Mouse (Mus musculus) cerebral cortex, adult 2 months (tissue): ENCODE results near the gene Cadps.

Source experiments
- WGBS: fragments of 180-500 bp; shearing (Covaris S2); methylation state at CpG from one replicate; pipeline ENCODE4 v1.1.7; 2018; 5-methylcytosine and 5-hydroxymethylcytosine counted together

Gene Cadps

DNA sequence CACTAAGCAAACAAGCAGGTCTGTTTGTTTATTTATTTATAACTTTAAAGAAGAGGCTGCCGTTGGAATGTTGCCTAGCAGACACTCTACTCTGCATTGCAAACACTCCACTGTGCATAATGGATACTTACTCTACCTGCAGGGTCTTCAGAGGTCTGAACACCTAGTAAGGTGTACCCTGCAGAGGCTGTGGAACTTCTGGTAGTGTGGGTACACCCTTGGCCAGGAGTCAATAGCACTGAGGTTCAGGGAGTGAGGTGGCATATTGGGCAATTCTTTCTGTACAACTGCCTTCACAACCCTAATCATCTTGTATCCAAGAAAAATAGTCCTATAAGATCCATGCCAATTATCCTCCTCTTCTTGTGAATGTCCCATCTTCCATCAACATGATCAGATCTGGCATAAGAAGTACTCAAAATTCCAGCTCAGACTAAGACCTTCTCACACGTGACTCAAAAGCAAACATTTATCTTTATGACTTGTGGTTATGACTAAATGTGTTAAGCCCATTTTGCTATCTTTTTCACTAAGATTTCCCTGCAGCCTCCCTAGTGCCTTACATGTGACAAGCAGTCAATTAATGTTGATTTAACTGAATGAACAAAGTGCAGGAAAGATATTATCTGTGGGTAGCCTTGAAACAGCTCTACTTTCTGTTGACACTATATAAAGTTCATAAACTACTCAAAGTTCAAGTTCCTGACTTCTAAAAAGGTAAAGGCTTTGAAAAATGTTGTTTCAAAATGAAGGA, 106.8 kb downstream of the Cadps start:
- 47% methylated on average over 2 of the region's 2 CpGs for WGBS

DNA sequence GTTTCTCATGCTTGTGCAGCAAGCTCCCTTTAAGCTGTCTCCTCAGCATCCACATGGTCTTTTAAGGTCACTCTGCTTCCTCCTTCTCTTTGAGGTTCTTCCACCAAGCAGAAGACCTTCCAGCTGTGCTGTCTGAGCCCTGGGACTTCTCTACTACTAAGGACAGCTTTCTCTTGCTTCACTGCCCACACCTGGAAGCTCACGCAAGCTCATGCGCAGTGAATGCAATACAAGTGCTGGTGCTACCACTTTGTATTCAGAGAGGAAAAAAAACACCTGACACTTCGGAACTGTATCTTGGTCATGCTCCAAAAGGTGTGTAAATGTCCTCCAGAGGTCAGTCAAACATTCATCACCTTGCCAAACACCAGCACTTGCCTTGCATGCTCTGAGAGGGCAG, 115.5 kb downstream of the Cadps start:
- WGBS: 87% methylated on average over 3 of the region's 3 CpGs

GRCm38 (mm10) chr14:12704461-12704860, 118.4 kb downstream of the Cadps start:
- 51% methylated on average over 2 of the region's 2 CpGs for WGBS

DNA sequence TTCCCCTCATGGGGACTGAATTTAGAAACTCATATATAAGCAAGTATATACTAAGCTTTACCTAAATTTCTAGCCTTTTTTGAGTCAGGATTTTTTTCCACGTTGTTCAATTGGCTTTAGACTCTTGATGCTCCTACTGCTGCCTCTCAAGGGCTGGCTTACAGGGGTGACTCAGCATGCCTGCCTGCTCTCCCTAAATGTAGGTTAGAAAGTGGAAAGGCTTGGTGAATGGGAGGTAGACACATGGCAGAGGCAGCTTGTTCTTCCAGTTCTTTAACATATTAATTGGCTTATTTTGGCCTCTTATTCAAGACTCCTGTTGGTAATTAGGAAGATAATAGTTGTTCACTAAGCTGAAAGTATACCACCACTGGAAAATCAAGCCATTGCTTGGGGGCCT, 132.7 kb downstream of the Cadps start:
- WGBS: 18% methylated on average over 1 of the region's 1 CpGs

DNA sequence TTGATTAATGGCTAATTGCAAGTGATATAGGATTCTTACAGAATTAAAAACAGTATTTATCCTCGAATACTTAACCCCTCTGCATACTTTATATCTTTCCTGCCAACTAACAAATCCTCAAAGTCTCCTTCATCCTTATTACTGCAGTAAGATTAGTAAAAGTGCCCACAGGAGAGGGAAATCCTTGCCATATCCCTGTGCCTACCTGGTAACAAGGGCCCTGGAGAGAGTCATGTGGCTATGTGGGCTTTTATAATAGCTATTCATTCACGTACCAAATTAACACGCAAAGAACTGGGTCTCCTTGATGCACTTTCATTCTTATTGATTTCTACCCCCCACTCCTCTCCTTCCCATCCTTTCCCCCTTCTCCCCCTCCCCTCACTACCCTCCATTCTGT, 137.9 kb downstream of the Cadps start:
- 75% methylated on average over 3 of the region's 3 CpGs for WGBS

DNA sequence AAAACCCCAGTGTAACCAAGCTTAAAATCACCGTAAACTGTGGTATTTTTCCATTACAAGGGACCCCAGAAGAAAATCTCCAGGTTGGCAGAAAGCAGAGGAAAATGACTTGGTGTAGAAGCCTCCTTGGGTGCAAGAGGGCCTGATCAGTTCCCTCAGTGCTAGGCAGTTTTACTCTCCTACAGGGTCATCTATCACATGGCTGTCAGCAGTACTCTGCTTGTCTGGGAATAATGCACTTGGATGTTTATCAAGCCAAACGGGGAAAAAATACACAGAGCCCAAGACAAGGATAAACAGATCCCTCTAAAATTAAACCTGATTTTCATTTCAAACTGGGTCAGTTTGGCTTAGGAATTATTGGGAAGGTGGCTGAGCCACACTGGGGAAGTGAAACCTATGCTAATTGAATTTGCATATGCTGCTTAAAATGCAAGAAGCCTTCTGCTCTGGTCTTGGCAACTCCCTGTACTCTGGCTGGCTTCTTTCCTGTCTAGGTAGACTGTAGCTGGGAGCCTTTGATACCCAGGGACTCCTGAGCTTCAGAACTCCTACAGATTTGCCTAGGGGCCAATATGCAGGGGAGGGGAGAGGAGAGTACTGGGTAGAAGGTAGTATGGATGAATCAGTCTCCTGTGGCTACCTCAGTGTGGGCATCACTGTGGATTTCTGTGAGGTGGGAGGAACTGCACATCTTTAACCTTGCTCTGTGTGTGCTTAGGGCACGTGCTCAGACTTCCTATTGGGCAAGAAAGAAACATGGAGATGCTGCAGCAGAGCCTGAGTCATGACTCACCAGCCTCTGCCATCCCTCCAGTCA, 141.8 kb downstream of the Cadps start:
- 36% methylated on average over 3 of the region's 3 CpGs for WGBS

DNA sequence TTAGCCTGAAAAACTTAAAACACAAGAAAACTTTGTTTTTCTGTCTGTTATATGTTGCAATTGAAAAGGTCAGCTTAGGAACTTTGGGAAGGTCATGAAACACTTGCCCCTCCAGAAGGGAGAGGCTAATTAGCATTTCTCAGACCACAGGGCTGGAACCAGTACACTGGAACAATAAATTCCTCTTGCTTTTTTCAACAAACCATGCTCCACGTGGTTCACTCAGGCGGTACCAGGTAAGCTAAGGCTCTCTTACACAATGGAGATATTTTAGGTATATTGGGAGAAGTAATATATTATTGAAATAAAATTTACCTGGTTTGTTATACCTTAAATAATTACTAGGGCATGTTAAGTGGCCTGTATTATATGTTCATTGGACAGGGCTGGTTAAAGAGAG, 161.4 kb downstream of the Cadps start:
- WGBS: 74% methylated on average over 2 of the region's 2 CpGs

- 64% methylated on average over 4 of the region's 4 CpGs for WGBS
Observed at GRCm38 (mm10) chr14:12657351-12657750, 165.5 kb downstream of the Cadps start.

- WGBS: 53% methylated on average over 6 of the region's 6 CpGs
Observed at GRCm38 (mm10) chr14:12642868-12643512, 179.9 kb downstream of the Cadps start.

- WGBS: 84% methylated on average over 2 of the region's 2 CpGs
Observed at GRCm38 (mm10) chr14:12638762-12639161, 184.1 kb downstream of the Cadps start.

GRCm38 (mm10) chr14:12637121-12637754, 185.6 kb downstream of the Cadps start:
- WGBS: 69% methylated on average over 7 of the region's 7 CpGs

- WGBS: 54% methylated on average over 11 of the region's 11 CpGs
Observed at GRCm38 (mm10) chr14:12624256-12625130, 198.4 kb downstream of the Cadps start.

DNA sequence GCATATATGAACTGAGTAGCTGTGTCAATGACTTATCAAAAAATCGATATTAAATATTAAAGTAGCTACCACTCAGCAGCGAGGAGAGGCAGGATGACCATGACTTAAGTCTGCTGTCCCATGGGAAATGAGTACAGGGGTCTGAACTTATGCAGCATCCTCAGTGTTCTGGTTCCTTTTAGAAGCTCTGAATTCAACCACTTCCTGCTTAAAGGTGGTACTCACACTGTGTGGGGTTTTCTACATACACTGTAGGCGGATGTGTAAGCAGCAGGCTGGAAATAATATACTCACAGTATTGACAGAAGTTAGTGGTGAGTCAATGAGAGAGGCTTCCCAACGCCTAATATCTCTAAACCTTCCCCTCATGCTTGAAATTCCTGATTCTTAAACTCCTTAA, 215.9 kb downstream of the Cadps start:
- WGBS: 76% methylated on average over 4 of the region's 4 CpGs

GRCm38 (mm10) chr14:12606202-12606601, 216.7 kb downstream of the Cadps start:
- WGBS: 86% methylated on average over 4 of the region's 4 CpGs

DNA sequence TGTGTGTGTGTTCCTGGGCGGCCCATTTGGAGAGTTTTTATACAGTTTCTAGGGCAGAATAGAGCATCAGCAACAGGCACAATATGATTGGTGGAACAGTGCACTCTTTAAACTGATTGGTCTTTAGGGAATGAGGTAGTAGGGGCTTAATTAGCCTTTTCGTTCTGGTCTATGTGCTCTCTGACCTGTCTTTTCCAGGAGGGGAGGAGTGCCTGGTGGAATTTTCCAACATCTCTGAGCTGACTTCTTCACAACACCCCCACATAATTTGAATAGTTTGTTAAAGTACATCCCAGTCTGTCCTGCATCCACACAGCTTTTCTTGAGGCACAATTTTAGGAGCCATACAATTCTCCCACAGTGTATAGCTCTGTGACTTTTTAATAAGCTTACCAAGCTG, 220.8 kb downstream of the Cadps start:
- WGBS: 88% methylated on average over 2 of the region's 2 CpGs

DNA sequence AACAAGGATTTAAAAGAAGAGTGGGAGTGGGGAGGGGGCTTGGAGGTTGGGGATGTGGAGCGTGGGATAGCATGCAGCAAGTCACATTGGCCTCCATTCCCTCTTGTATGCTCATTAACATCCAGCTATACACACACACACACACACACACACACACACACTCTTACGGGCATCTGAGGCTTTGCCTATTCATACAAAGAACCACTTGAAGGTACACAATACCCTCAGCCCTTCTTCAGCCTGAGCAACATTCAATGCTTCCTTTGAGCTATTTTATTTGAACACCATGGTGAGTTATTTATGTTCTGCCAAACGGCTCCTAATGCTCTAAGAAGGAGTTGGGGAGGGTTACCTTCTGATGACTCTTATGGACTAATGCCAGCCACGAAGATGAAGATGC, 227.6 kb downstream of the Cadps start:
- 42% methylated on average over 4 of the region's 4 CpGs for whole genome bisulfite sequencing

DNA sequence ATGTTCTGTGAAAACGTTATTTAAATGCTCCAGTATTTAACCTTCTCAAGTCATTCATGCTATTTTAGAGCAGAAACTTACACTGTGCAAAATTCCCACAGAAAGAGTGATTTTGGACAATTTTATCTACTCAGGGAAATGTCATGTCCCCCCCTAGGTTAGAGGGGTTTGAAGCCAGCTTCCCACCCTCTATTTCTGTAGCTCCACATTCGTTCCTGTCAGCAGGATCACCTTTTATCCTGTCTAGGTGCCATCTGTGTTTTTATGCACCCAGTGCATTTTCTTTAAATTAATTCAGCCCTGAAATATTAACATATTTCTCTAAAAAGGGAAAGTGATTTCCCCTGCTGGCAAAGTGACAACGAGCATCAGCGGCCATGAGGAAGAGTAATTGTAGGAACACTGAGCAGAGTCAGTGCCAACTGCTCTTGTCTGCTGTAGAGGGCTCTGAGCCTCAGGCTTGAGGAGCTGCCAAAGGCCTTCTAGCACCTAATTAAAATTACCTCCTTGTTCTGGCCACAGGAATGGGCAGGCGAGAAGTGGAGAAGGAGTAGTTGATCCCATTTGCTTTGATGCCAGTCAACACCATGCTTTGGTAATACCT, 230.3 kb downstream of the Cadps start:
- 38% methylated on average over 5 of the region's 5 CpGs for WGBS

GRCm38 (mm10) chr14:12583536-12583935, 239.3 kb downstream of the Cadps start:
- 78% methylated on average over 5 of the region's 5 CpGs for WGBS

GRCm38 (mm10) chr14:12581657-12582056, 241.2 kb downstream of the Cadps start:
- WGBS: 59% methylated on average over 5 of the region's 5 CpGs

GRCm38 (mm10) chr14:12580786-12581185, 242.1 kb downstream of the Cadps start:
- 55% methylated on average over 7 of the region's 7 CpGs for WGBS

DNA sequence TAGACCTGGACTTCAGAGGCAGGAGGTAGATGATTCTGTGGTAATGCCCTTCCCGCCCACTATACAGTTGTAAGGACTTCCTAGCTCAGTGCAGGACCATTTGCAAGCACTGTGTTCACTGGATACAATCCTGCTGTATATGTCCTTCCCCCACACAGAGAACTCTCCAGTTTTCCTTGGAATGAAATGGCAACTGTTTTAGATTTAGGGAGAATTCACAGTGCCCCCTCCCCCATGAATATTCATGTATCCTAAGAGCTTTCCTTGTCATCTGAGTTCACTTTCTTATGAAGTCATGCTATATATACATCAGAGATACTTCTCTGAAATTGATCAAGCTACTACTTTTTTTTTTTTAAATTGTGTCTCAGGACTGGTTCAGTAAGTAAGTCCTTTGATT, 244.7 kb downstream of the Cadps start:
- 68% methylated on average over 1 of the region's 1 CpGs for WGBS
